Mouse (Mus musculus) CH12.LX (cell line): ENCODE data around the gene Gli2. TPM values are rescaled to one million over a fixed set of nuclear protein-coding genes. Genes with fewer than 3 reads are reported as not detected.

Experiments
- DNase-seq: peaks from one replicate; pipeline ENCODE4 v3.0.0-alpha.2; 2013; ENCODE audit errors: extremely low read depth
- H3K27ac ChIP-seq: 2 replicates; pipeline ENCODE4 v1.5.1; 2012; ENCODE audit warnings: low read depth, mild to moderate bottlenecking, control low read depth, moderate library complexity; ENCODE audit not compliant: insufficient read depth
- H3K27me3 ChIP-seq: replicated peaks from 2 replicates; pipeline ENCODE3; 2012; ENCODE audit warnings: inconsistent platforms
- H3K36me3 ChIP-seq, 2 experiments: replicated peaks in 1 of 2; 2 replicates each; pipeline versions ENCODE3 to v1.6.1; 2012; ENCODE audit warnings: inconsistent platforms in 1 of 2, low read length in 1 of 2, mild to moderate bottlenecking in 1 of 2, mixed read lengths in 1 of 2, moderate library complexity in 1 of 2; ENCODE audit not compliant: control insufficient read depth in 1 of 2, insufficient read depth in 1 of 2
- H3K4me1 ChIP-seq, 2 experiments: 2 replicates each; pipeline ENCODE4 v1.6.1; 2012; ENCODE audit warnings: inconsistent platforms in 1 of 2, moderate library complexity in 1 of 2; ENCODE audit not compliant: insufficient read depth in 2 of 2, control insufficient read depth in 1 of 2
- H3K4me2 ChIP-seq: 2 replicates; pipeline ENCODE4 v1.6.1; 2012; ENCODE audit warnings: low read depth, mild to moderate bottlenecking, control low read depth; ENCODE audit not compliant: poor library complexity, insufficient read depth, severe bottlenecking
- H3K4me3 ChIP-seq, 3 experiments: fragments of 150-350 bp in 1 of 3; sonication (generic) in 1 of 3; replicated peaks in 1 of 3; 2 replicates each; pipeline versions ENCODE3 to v1.5.1; 2011 to 2012; ENCODE audit warnings: low read depth in 2 of 3, low read length in 2 of 3, mild to moderate bottlenecking in 2 of 3, moderate library complexity in 2 of 3, control low read depth in 1 of 3, improper control_type of control experiment in 1 of 3, inconsistent platforms in 1 of 3, mixed read lengths in 1 of 3; ENCODE audit not compliant: poor library complexity in 1 of 3
- H3K79me2 ChIP-seq: replicated peaks from 2 replicates; pipeline ENCODE4 v1.6.1; 2012; ENCODE audit warnings: mild to moderate bottlenecking, moderate library complexity; ENCODE audit not compliant: control insufficient read depth, poor library complexity, insufficient read depth, severe bottlenecking; ENCODE audit errors: extremely low read depth
- H3K9ac ChIP-seq: 2 replicates; pipeline ENCODE4 v1.6.1; 2012; ENCODE audit warnings: low read depth, mild to moderate bottlenecking, control low read depth, moderate library complexity; ENCODE audit not compliant: insufficient read depth
- H3K9me3 ChIP-seq: replicated peaks from 2 replicates; pipeline ENCODE3; 2012; ENCODE audit warnings: low read length, inconsistent platforms, mixed read lengths
- BHLHE40 ChIP-seq: IDR thresholded peaks from 2 replicates; pipeline ENCODE4 v1.6.1; 2011; ENCODE audit warnings: mild to moderate bottlenecking, low read depth, low read length, improper control_type of control experiment
- CHD1 ChIP-seq: IDR thresholded peaks from 2 replicates; pipeline ENCODE4 v1.6.1; 2012; ENCODE audit warnings: low read depth, low read length, improper control_type of control experiment, inconsistent platforms
- CTCF ChIP-seq, 2 experiments: IDR thresholded peaks in 1 of 2; conservative IDR thresholded peaks in 1 of 2; 2 replicates each; pipeline ENCODE4 v1.5.1; 2011 to 2012; ENCODE audit warnings: low read depth in 2 of 2, low read length in 2 of 2, improper control_type of control experiment in 1 of 2, inconsistent platforms in 1 of 2, mild to moderate bottlenecking in 1 of 2, moderate library complexity in 1 of 2
- E2F4 ChIP-seq: IDR thresholded peaks from 2 replicates; pipeline ENCODE4 v1.6.1; 2011; ENCODE audit warnings: low read depth, low read length, improper control_type of control experiment; ENCODE audit not compliant: insufficient replicate concordance
- GABPA ChIP-seq: IDR thresholded peaks from 2 replicates; pipeline ENCODE4 v1.6.1; 2012; ENCODE audit warnings: low read depth, low read length, improper control_type of control experiment, inconsistent platforms; ENCODE audit not compliant: insufficient replicate concordance
- HCFC1 ChIP-seq: IDR thresholded peaks from 2 replicates; pipeline ENCODE4 v1.6.1; 2012; ENCODE audit warnings: low read depth, mild to moderate bottlenecking, inconsistent platforms, low read length, improper control_type of control experiment
- IRF4 ChIP-seq: IDR thresholded peaks from 2 replicates; pipeline ENCODE4 v1.6.1; 2014; ENCODE audit warnings: low read depth, mild to moderate bottlenecking, inconsistent platforms, low read length, improper control_type of control experiment
- JUN ChIP-seq: IDR thresholded peaks from 2 replicates; pipeline ENCODE4 v1.6.1; 2011; ENCODE audit warnings: low read depth, mild to moderate bottlenecking, low read length, improper control_type of control experiment, moderate library complexity; ENCODE audit not compliant: insufficient read depth
- KAT2A ChIP-seq: IDR thresholded peaks from 2 replicates; pipeline ENCODE4 v1.6.1; 2012; ENCODE audit warnings: low read length, improper control_type of control experiment, inconsistent platforms; ENCODE audit not compliant: insufficient replicate concordance
- MAX ChIP-seq: IDR thresholded peaks from 2 replicates; pipeline ENCODE4 v1.6.1; 2011; ENCODE audit warnings: low read length, improper control_type of control experiment
- MAZ ChIP-seq: IDR thresholded peaks from 2 replicates; pipeline ENCODE4 v1.6.1; 2012; ENCODE audit warnings: low read depth, mild to moderate bottlenecking, inconsistent platforms, low read length, improper control_type of control experiment, moderate library complexity
- MEF2A ChIP-seq: IDR thresholded peaks from 2 replicates; pipeline ENCODE4 v1.6.1; 2014; ENCODE audit warnings: low read depth, mild to moderate bottlenecking, inconsistent platforms, low read length, improper control_type of control experiment, borderline replicate concordance
- MYC ChIP-seq: IDR thresholded peaks from 2 replicates; pipeline ENCODE4 v1.6.1; 2011; ENCODE audit warnings: low read depth, mild to moderate bottlenecking, improper control_type of control experiment, low read length
- NRF1 ChIP-seq: IDR thresholded peaks from 2 replicates; pipeline ENCODE4 v1.6.1; 2014; ENCODE audit warnings: low read depth, mild to moderate bottlenecking, inconsistent platforms, low read length, improper control_type of control experiment, moderate library complexity
- PAX5 ChIP-seq: IDR thresholded peaks from 2 replicates; pipeline ENCODE4 v1.6.1; 2012; ENCODE audit warnings: low read length, inconsistent platforms, mixed read lengths
- POLR2A ChIP-seq: IDR thresholded peaks from 2 replicates; pipeline ENCODE4 v1.6.1; 2011; ENCODE audit warnings: low read depth, mild to moderate bottlenecking, improper control_type of control experiment, low read length
- RAD21 ChIP-seq: IDR thresholded peaks from 2 replicates; pipeline ENCODE4 v1.6.1; 2011; ENCODE audit warnings: low read depth, mild to moderate bottlenecking, low read length, improper control_type of control experiment, moderate library complexity
- SIN3A ChIP-seq: IDR thresholded peaks from 2 replicates; pipeline ENCODE4 v1.6.1; 2012; ENCODE audit warnings: low read length, improper control_type of control experiment, inconsistent platforms
- UBTF ChIP-seq: IDR thresholded peaks from 2 replicates; pipeline ENCODE4 v1.6.1; 2012; ENCODE audit warnings: low read depth, mild to moderate bottlenecking, inconsistent platforms, low read length, improper control_type of control experiment, moderate library complexity
- USF1 ChIP-seq: IDR thresholded peaks from 2 replicates; pipeline ENCODE4 v1.6.1; 2014; ENCODE audit warnings: low read depth, mild to moderate bottlenecking, inconsistent platforms, low read length, improper control_type of control experiment
- dilution Hi-C: fragments of 300-500 bp; cut with MboI; formaldehyde crosslinking; loops from 2 replicates; pipeline ENCODE4 v1.14.3; 2020; ENCODE audit warnings: low sequenced_read_pairs; ENCODE audit not compliant: extremely low pct_unique_long_range_greater_than_20kb, extremely low pct_ligation_motif_present
- in situ Hi-C: fragments of 300-500 bp; cut with MboI; formaldehyde crosslinking; loops from 3 replicates; pipeline ENCODE4 v1.14.3; 2019; ENCODE audit warnings: low sequenced_read_pairs, low pct_ligation_motif_present, low pct_unique_long_range_greater_than_20kb, mixed read lengths
- polyA plus RNA-seq: library from polyadenylated mRNA; unstranded; fragments of >175 nt; gene quantifications from 2 replicates; pipeline ENCODE4 v1.2.1, GENCODE M21; 2012; ENCODE audit warnings: low read depth; ENCODE audit not compliant: insufficient read length
- total RNA-seq, 2 experiments: library from RNA; depleted of rRNA; stranded (reverse); fragments of 300-350 nt in 1 of 2; fragments of >200 nt in 1 of 2; gene quantifications; 2 replicates each; pipeline ENCODE4 v1.2.3; 2012 to 2014

Gli2 gene
- total and polyA plus RNA-seq, 3 experiments, result not detected

GRCm38 (mm10) chr1:118955791-118956190 is 97.6 kb downstream of the Gli2 start:
- no peaks in the 10 kb centered on the region for H3K36me3 ChIP-seq
- dilution Hi-C loops (no loop called here), in situ Hi-C loops (no loop called here)
- H3K9ac ChIP-seq, result no peak overlapping the region
- H3K9me3 ChIP-seq, result peaks cover 92% of the 10 kb centered on the region
- H3K4me1 ChIP-seq, result no peaks in the 10 kb centered on the region
- no peak overlapping the region for H3K27ac ChIP-seq
- H3K4me3 ChIP-seq, result no peak overlapping the region
- H3K4me2 ChIP-seq, result no peak overlapping the region
- no peak for TF ChIP-seq E2F4
- no peak for TF ChIP-seq MAZ
- no peak for TF ChIP-seq NRF1
- no peak for TF ChIP-seq CTCF (conservative IDR thresholded peaks at IDR 0.05 in 1 of 2, IDR thresholded peaks at IDR 0.05 in 1 of 2; ENCODE audit: low read depth in 2 of 2, low read length in 2 of 2)
- TF ChIP-seq JUN, result no peak
- TF ChIP-seq HCFC1, result no peak
- TF ChIP-seq GABPA, result no peak
- no peak for TF ChIP-seq MYC
- no peak for TF ChIP-seq POLR2A
- no peak for TF ChIP-seq BHLHE40
- TF ChIP-seq PAX5, result no peak
- TF ChIP-seq KAT2A, result no peak
- TF ChIP-seq IRF4, result no peak
- H3K79me2 ChIP-seq, result no peaks in the 10 kb centered on the region
- no peak for DNase-seq
- no peaks in the 10 kb centered on the region for H3K27me3 ChIP-seq

DNA sequence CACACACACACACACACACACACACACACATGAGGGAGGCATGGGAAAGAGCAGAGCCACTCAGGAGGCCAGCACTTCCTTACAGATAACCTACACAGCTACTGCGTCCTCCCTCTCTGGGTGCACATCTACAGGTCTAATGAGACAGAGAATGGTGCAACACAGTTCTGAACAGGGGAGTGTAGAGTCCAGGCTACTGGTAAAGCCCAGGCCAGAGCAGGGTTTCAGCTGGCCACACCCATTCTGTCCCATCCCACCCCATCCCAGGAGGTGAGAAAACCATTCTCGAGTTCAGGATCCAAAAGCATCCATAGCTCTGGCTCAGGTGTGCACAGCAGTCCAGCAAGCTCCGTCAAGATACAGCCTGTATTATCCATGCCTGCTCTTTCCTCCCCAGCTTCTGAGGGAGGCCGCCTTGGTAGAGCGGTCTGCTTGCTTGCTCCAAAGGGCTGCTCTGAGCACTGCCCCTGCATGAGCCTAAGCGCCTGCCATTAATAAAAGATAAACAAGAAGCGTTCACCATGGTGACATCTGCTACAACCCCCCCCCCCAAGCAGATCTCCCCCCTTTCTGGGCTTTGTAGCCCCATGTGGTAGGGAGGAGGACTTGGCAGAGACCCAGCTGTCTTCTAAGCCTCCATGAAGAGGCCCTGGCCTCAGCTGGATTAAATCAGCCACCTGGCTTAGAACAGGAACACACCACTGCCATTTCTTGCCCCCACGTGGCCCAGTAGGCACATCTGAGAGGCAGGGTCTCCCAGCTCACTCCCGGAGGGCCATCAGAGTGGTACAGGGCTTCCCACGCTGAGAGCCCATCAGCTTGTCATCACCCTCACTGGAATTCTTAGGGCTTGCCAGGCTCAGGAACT is 98.8 kb downstream of the Gli2 start:
- H3K27me3 ChIP-seq, result no peaks in the 10 kb centered on the region
- no peak for DNase-seq
- no peak overlapping the region for H3K27ac ChIP-seq
- no peaks in the 10 kb centered on the region for H3K79me2 ChIP-seq
- in situ Hi-C loops, result no loop called here
- H3K4me3 ChIP-seq, result no peak overlapping the region
- no peak overlapping the region for H3K4me2 ChIP-seq
- no peak overlapping the region for H3K9ac ChIP-seq
- dilution Hi-C loops, result no loop called here
- TF ChIP-seq SIN3A (no peak), CHD1 (no peak), IRF4 (no peak), MEF2A (no peak), JUN (no peak), RAD21 (no peak), UBTF (no peak), MAX (no peak), USF1 (no peak), MAZ (no peak)
- H3K4me1 ChIP-seq, result no peaks in the 10 kb centered on the region
- H3K36me3 ChIP-seq, result no peaks in the 10 kb centered on the region
- peaks cover 93% of the 10 kb centered on the region for H3K9me3 ChIP-seq
